Mouse (Mus musculus): ENCODE data around the gene Itgb1bp2. TPM values are rescaled to one million over a fixed set of nuclear protein-coding genes. Genes with fewer than 3 reads are reported as not detected.

The Itgb1bp2 gene
- total RNA-seq, 1 experiment from 2014 or later, result 1.7 TPM

Other genes starting within 250 kb of the Itgb1bp2 start
- 33.5 and 49.8 TPM in 2 replicates for gene Snx12, start 226.5 kb upstream of the Itgb1bp2 start, total RNA-seq (2017)
- gene Foxo4, start 194.6 kb upstream of the Itgb1bp2 start, total RNA-seq (2017), result 17.7 and 18.0 TPM in 2 replicates
- gene Gm614, start 185.1 kb upstream of the Itgb1bp2 start, total RNA-seq (2017), result not detected in 2 replicates
- gene Il2rg, start 180.8 kb upstream of the Itgb1bp2 start, total RNA-seq (2017), result 114 and 157 TPM in 2 replicates
- not detected in 2 replicates for gene Gm20489, start 180.1 kb upstream of the Itgb1bp2 start, total RNA-seq (2017)
- 34.3 and 48.1 TPM in 2 replicates for gene Med12, start 175.1 kb upstream of the Itgb1bp2 start, total RNA-seq (2017)
- gene Nlgn3, start 149.9 kb upstream of the Itgb1bp2 start, total RNA-seq (2017), result not detected in 2 replicates
- not detected in 2 replicates for gene Gjb1, start 72.7 kb upstream of the Itgb1bp2 start, total RNA-seq (2017)
- 28.1 and 31.3 TPM in 2 replicates for gene Zmym3, start 28.2 kb upstream of the Itgb1bp2 start, total RNA-seq (2017)
- 556 and 591 TPM in 2 replicates for gene Nono, start 19.8 kb upstream of the Itgb1bp2 start, total RNA-seq (2017)
- gene Taf1, start 83.6 kb downstream of the Itgb1bp2 start, total RNA-seq (2017), result 92.7 and 98.5 TPM in 2 replicates
- gene Ogt, start 191.0 kb downstream of the Itgb1bp2 start, total RNA-seq (2017), result 114 and 173 TPM in 2 replicates